Mouse (Mus musculus) neural tube, embryonic 15.5 days (tissue): ENCODE measurements around the gene Nod2. TPM values are rescaled to one million over a fixed set of nuclear protein-coding genes. Genes with fewer than 3 reads are reported as not detected.

ENCODE experiments used
- ATAC-seq: fragments of 200-750 bp; cut with Nextera tagmentation; 2 replicates; pipeline ENCODE4 v1.8.0; 2017; ENCODE audit warnings: mild to moderate bottlenecking, moderate TSS enrichment, moderate library complexity; ENCODE audit not compliant: low FRiP score
- H3K27ac ChIP-seq: fragments of 300-500 bp; sonication (generic); replicated peaks from 2 replicates; pipeline ENCODE4 v1.5.1; 2015; ENCODE audit warnings: mild to moderate bottlenecking, inconsistent platforms
- H3K27me3 ChIP-seq: fragments of 300-500 bp; sonication (generic); replicated peaks from 2 replicates; pipeline ENCODE4 v1.6.1; 2015; ENCODE audit warnings: inconsistent platforms
- H3K36me3 ChIP-seq: fragments of 300-500 bp; sonication (generic); 2 replicates; pipeline ENCODE4 v1.6.1; 2015; ENCODE audit warnings: inconsistent platforms
- H3K4me1 ChIP-seq: fragments of 300-500 bp; sonication (generic); 2 replicates; pipeline ENCODE4 v1.6.1; 2015; ENCODE audit warnings: inconsistent platforms
- H3K4me2 ChIP-seq: fragments of 300-500 bp; sonication (generic); 2 replicates; pipeline ENCODE4 v1.6.1; 2015; ENCODE audit warnings: inconsistent platforms, mild to moderate bottlenecking, moderate library complexity
- H3K4me3 ChIP-seq: fragments of 300-500 bp; sonication (generic); replicated peaks from 2 replicates; pipeline ENCODE4 v1.5.1; 2015; ENCODE audit warnings: mild to moderate bottlenecking, inconsistent platforms
- H3K9ac ChIP-seq: fragments of 300-500 bp; sonication (generic); replicated peaks from 2 replicates; pipeline ENCODE4 v1.6.1; 2015; ENCODE audit warnings: mild to moderate bottlenecking, inconsistent platforms
- H3K9me3 ChIP-seq: fragments of 300-500 bp; sonication (generic); replicated peaks from 2 replicates; pipeline ENCODE4 v1.6.1; 2016; ENCODE audit warnings: inconsistent platforms
- WGBS: fragments of 180-500 bp; shearing (Covaris S2); methylation state at CpG from one replicate; pipeline ENCODE4 v1.1.7; 2015; ENCODE audit warnings: mixed read lengths; 5-methylcytosine and 5-hydroxymethylcytosine counted together
- polyA plus RNA-seq: library from polyadenylated mRNA; unstranded; fragments of >200 nt; fragmentation: Nextera tagmentation; extraction: Ambion mirVana; gene quantifications from 2 replicates; pipeline ENCODE4 v1.2.1, GENCODE M21; 2015

Gene Nod2
- polyA plus RNA-seq: 0.09 and 0.12 TPM in 2 replicates

- H3K9ac ChIP-seq: 0 out of 2 replicates have a peak within 1 kb of the TSS, but pooled peaks have one; percentile 29
- peak within 1 kb of the TSS; percentile 59 for H3K4me2 ChIP-seq
- H3K27me3 ChIP-seq: peaks cover 16% of the 10 kb centered on the region
- no peaks in the 10 kb centered on the region for H3K36me3 ChIP-seq
- H3K4me3 ChIP-seq: peak within 1 kb of the TSS; percentile 31
- H3K4me1 ChIP-seq: peaks cover 14% of the 10 kb centered on the region
- no peaks in the 10 kb centered on the region for H3K9me3 ChIP-seq
- no peak within 1 kb of the TSS for H3K27ac ChIP-seq
- no peak for ATAC-seq
- WGBS: 9% methylated on average over 33 of the region's 33 CpGs
Observed at GRCm38 (mm10) chr8:88646837-88647778, at the start of gene Nod2. Nod2 (plus strand) TSS chr8:88647315.

DNA sequence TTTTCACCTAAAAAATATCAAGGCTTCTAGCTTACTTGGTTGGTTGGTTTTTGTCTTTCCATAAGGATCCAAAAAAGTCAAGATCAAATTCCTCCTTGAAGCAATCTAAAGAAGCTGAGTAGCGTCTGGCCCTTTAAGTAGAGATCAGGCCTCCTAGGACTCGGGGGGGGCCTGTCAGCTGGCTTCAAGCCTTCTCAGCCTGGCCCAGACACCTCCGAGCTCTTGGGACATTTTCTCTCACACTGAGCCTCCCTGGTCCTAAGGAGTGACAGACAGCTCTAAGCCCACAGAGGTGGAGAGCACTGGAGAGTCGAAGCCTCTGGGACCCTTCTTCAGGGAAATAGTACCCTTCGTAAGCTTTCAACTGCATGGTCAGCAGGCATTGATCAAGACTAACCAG, 48.5 kb upstream of the Nod2 start:
- Histone ChIP-seq H3K4me1 (peaks cover 18% of the 10 kb centered on the region), H3K27ac (no peak overlapping the region), H3K9me3 (no peaks in the 10 kb centered on the region), H3K36me3 (no peaks in the 10 kb centered on the region), H3K9ac (no peak overlapping the region), H3K4me2 (no peak overlapping the region), H3K4me3 (no peak overlapping the region), H3K27me3 (no peaks in the 10 kb centered on the region)
- 78% methylated on average over 5 of the region's 5 CpGs for WGBS
- no peak for ATAC-seq

GRCm38 (mm10) chr8:88599491-88599890, 47.6 kb upstream of the Nod2 start:
- Histone ChIP-seq H3K9ac (no peak overlapping the region), H3K27me3 (no peaks in the 10 kb centered on the region), H3K27ac (no peak overlapping the region), H3K4me2 (no peak overlapping the region), H3K4me1 (peaks cover 27% of the 10 kb centered on the region), H3K9me3 (no peaks in the 10 kb centered on the region), H3K4me3 (no peak overlapping the region), H3K36me3 (no peaks in the 10 kb centered on the region)
- 84% methylated on average over 7 of the region's 7 CpGs for WGBS
- ATAC-seq: no peak

- 4% methylated on average over 10 of the region's 10 CpGs for WGBS
- no peaks in the 10 kb centered on the region for H3K36me3 ChIP-seq
- H3K27me3 ChIP-seq: no peaks in the 10 kb centered on the region
- peak overlapping the region; percentile 71 for H3K4me2 ChIP-seq
- H3K27ac ChIP-seq: peak overlapping the region; percentile 58; the same call in 1 of the 2 replicates
- H3K9ac ChIP-seq: no peak overlapping the region; the same call in 1 of the 2 replicates
- H3K4me1 ChIP-seq: peaks cover 31% of the 10 kb centered on the region
- no peaks in the 10 kb centered on the region for H3K9me3 ChIP-seq
- peak; percentile 46; the same call in 1 of the 2 replicates for ATAC-seq
- H3K4me3 ChIP-seq: peak overlapping the region; percentile 37
Observed at GRCm38 (mm10) chr8:88603446-88603989, 43.6 kb upstream of the Nod2 start.

- WGBS: 7% methylated on average over 20 of the region's 20 CpGs
- Histone ChIP-seq H3K4me2 (peak overlapping the region; percentile 71), H3K27ac (peak overlapping the region; percentile 58; the same call in 1 of the 2 replicates), H3K9ac (no peak overlapping the region; the same call in 1 of the 2 replicates), H3K27me3 (no peaks in the 10 kb centered on the region), H3K4me3 (peak overlapping the region; percentile 37), H3K36me3 (no peaks in the 10 kb centered on the region), H3K4me1 (peaks cover 31% of the 10 kb centered on the region), H3K9me3 (no peaks in the 10 kb centered on the region)
- ATAC-seq: peak; percentile 85
Observed at GRCm38 (mm10) chr8:88604065-88605038, 42.8 kb upstream of the Nod2 start.

- no peak overlapping the region for H3K27ac ChIP-seq
- WGBS: 49% methylated on average over 13 of the region's 13 CpGs
- no peaks in the 10 kb centered on the region for H3K36me3 ChIP-seq
- ATAC-seq: no peak
- H3K4me2 ChIP-seq: no peak overlapping the region
- no peaks in the 10 kb centered on the region for H3K27me3 ChIP-seq
- no peak overlapping the region for H3K4me3 ChIP-seq
- peaks cover 36% of the 10 kb centered on the region for H3K4me1 ChIP-seq
- no peak overlapping the region for H3K9ac ChIP-seq
- no peaks in the 10 kb centered on the region for H3K9me3 ChIP-seq
Observed at GRCm38 (mm10) chr8:88605361-88606040, 41.6 kb upstream of the Nod2 start.

- 82% methylated on average over 8 of the region's 8 CpGs for WGBS
- no peaks in the 10 kb centered on the region for H3K36me3 ChIP-seq
- H3K27ac ChIP-seq: no peak overlapping the region
- H3K4me2 ChIP-seq: no peak overlapping the region
- no peak overlapping the region for H3K4me3 ChIP-seq
- no peaks in the 10 kb centered on the region for H3K9me3 ChIP-seq
- no peaks in the 10 kb centered on the region for H3K27me3 ChIP-seq
- no peak overlapping the region for H3K9ac ChIP-seq
- peaks cover 24% of the 10 kb centered on the region for H3K4me1 ChIP-seq
- no peak for ATAC-seq
Observed at GRCm38 (mm10) chr8:88609036-88609435, 38.1 kb upstream of the Nod2 start.

- Histone ChIP-seq H3K36me3 (no peaks in the 10 kb centered on the region), H3K9ac (no peak overlapping the region), H3K27ac (no peak overlapping the region), H3K4me2 (no peak overlapping the region), H3K4me1 (peaks cover 11% of the 10 kb centered on the region), H3K27me3 (no peaks in the 10 kb centered on the region), H3K9me3 (no peaks in the 10 kb centered on the region), H3K4me3 (no peak overlapping the region)
- 44% methylated on average over 6 of the region's 6 CpGs for WGBS
- ATAC-seq: no peak
Observed at GRCm38 (mm10) chr8:88610271-88610670, 36.8 kb upstream of the Nod2 start.

DNA sequence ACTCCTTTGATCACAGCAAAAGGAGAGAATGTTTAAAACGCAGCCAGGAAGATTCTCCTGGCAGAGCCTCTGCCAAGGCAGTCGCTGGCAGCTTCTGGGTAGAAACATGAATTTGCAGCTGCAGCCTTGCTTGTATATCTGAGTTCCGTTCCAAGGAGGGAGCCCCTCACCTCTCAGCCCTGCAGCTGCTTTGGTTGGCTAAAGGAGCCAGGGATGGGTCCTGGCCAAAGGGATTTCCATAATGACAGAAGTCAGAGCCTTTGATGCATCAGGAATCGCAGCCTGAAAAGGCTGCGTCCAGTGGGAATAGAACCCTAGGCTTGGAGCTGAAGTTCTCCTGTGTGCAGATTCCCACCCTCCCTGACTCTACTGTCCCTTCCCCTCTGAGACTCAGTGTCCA, 32.1 kb upstream of the Nod2 start:
- H3K27me3 ChIP-seq: no peaks in the 10 kb centered on the region
- no peak overlapping the region for H3K9ac ChIP-seq
- H3K4me2 ChIP-seq: no peak overlapping the region
- 0 out of 2 replicates have a peak, but pooled peaks cover 5% of the 10 kb centered on the region for H3K4me1 ChIP-seq
- no peaks in the 10 kb centered on the region for H3K36me3 ChIP-seq
- no peak for ATAC-seq
- WGBS: 67% methylated on average over 5 of the region's 5 CpGs
- no peak overlapping the region for H3K27ac ChIP-seq
- no peaks in the 10 kb centered on the region for H3K9me3 ChIP-seq
- H3K4me3 ChIP-seq: no peak overlapping the region

DNA sequence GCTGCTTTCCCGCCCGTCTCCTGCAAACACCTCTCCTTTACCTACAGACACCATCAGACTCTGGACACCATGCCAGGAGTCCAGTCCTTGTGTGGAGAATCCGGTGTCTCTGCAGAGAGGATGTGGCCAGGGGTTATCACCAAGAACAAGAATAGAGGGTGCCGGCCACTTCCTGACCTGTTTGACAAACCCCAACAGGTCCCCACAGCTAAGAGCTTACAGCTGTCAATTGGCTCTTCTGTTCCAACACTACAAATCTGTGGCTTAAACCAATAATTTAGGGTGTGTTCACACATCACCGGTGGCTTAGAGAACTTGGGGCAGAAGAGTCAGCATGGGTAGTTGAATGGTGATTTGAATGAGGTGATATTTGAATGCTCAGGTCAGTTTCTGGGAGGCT, 28.5 kb upstream of the Nod2 start:
- no peak for ATAC-seq
- peaks cover 4% of the 10 kb centered on the region for H3K4me1 ChIP-seq
- H3K4me2 ChIP-seq: no peak overlapping the region
- WGBS: 85% methylated on average over 5 of the region's 5 CpGs
- H3K27me3 ChIP-seq: 0 out of 2 replicates have a peak, but pooled peaks cover 3% of the 10 kb centered on the region
- no peaks in the 10 kb centered on the region for H3K9me3 ChIP-seq
- no peak overlapping the region for H3K27ac ChIP-seq
- no peak overlapping the region for H3K9ac ChIP-seq
- H3K36me3 ChIP-seq: no peaks in the 10 kb centered on the region
- H3K4me3 ChIP-seq: no peak overlapping the region
